Mouse (Mus musculus): ENCODE data around the gene Ndufb4.
"Not testable (repeated sequence)": the region's sequence is repeated elsewhere in the genome, so short reads cannot be mapped to it uniquely, and the experiment has no call there.

Gene Ndufb4

GRCm38 (mm10) chr16:37653731-37654657 is at the start of gene Ndufb4:
Gene Ndufb4 (minus strand): TSS chr16:37654453.
- DNase-seq (ENCODE audit: low spot score) = peak; percentile 96

- no peak for DNase-seq (ENCODE audit: low spot score)
These were observed 49.6 kb upstream of the Ndufb4 start for GRCm38 (mm10) chr16:37703884-37704283.

- not testable (repeated sequence) for DNase-seq (ENCODE audit: low spot score)
These were observed 45.8 kb upstream of the Ndufb4 start for GRCm38 (mm10) chr16:37700071-37700470.

- DNase-seq (ENCODE audit: low spot score) = no peak
These were observed 44.5 kb upstream of the Ndufb4 start for GRCm38 (mm10) chr16:37698767-37699166.

GRCm38 (mm10) chr16:37697271-37697670 is 43.0 kb upstream of the Ndufb4 start:
- no peak for DNase-seq (ENCODE audit: low spot score)

- no peak for DNase-seq (ENCODE audit: low spot score)
These were observed 36.9 kb upstream of the Ndufb4 start for GRCm38 (mm10) chr16:37690932-37691730.

- no peak for DNase-seq (ENCODE audit: low spot score)
These were observed 36.2 kb upstream of the Ndufb4 start for GRCm38 (mm10) chr16:37690465-37690864.

- DNase-seq (ENCODE audit: low spot score) = no peak
These were observed 35.7 kb upstream of the Ndufb4 start for GRCm38 (mm10) chr16:37689934-37690333.

- no peak for DNase-seq (ENCODE audit: low spot score)
These were observed 35.1 kb upstream of the Ndufb4 start for GRCm38 (mm10) chr16:37689251-37689926.

GRCm38 (mm10) chr16:37688181-37688580 is 33.9 kb upstream of the Ndufb4 start:
- DNase-seq (ENCODE audit: low spot score) = no peak

GRCm38 (mm10) chr16:37687301-37687980 is 33.2 kb upstream of the Ndufb4 start:
- DNase-seq (ENCODE audit: low spot score) = no peak

- DNase-seq (ENCODE audit: low spot score) = no peak
These were observed 32.6 kb upstream of the Ndufb4 start for GRCm38 (mm10) chr16:37686834-37687233.

GRCm38 (mm10) chr16:37685946-37686600 is 31.8 kb upstream of the Ndufb4 start:
- peak; percentile 55 for DNase-seq (ENCODE audit: low spot score)

- peak; percentile 91 for DNase-seq (ENCODE audit: low spot score)
These were observed 30.6 kb upstream of the Ndufb4 start for GRCm38 (mm10) chr16:37684634-37685441.

- DNase-seq (ENCODE audit: low spot score) = peak; percentile 38
These were observed 30.0 kb upstream of the Ndufb4 start for GRCm38 (mm10) chr16:37684259-37684633.

GRCm38 (mm10) chr16:37683154-37684130 is 29.2 kb upstream of the Ndufb4 start:
- peak; percentile 54 for DNase-seq (ENCODE audit: low spot score)

- peak; percentile 85 for DNase-seq (ENCODE audit: low spot score)
These were observed 28.2 kb upstream of the Ndufb4 start for GRCm38 (mm10) chr16:37682309-37682975.

- DNase-seq (ENCODE audit: low spot score) = peak; percentile 23
These were observed 26.6 kb upstream of the Ndufb4 start for GRCm38 (mm10) chr16:37680831-37681230.
